Mouse (Mus musculus) liver, adult 2 months (tissue): ENCODE measurements at regions not wholly inside any gene's neighbourhood (a gene's known extent, or its start where the extent isn't known, plus 50 kb on each side); places are given as distances from the start of the nearest gene placed in this dataset.
A peak's percentile ranks its signal among the peaks of the same experiment; 100 is the strongest.

ENCODE experiments used
- DNase-seq: peaks from one replicate; pipeline ENCODE4 v3.0.0-alpha.2; 2011; ENCODE audit warnings: low read depth, low spot score; ENCODE audit errors: extremely low read depth
- H3K27ac ChIP-seq: fragments of 200-500 bp; replicated peaks from 2 replicates; pipeline ENCODE4 v1.5.1; 2012; ENCODE audit warnings: low read depth, mild to moderate bottlenecking, control low read depth, inconsistent platforms, low read length; ENCODE audit not compliant: insufficient read depth
- H3K27me3 ChIP-seq: fragments of 200-500 bp; 2 replicates; pipeline ENCODE4 v1.6.1; 2012; ENCODE audit warnings: mild to moderate bottlenecking, moderate library complexity, low read length, inconsistent platforms; ENCODE audit not compliant: control insufficient read depth, insufficient read depth
- H3K36me3 ChIP-seq: fragments of 200-500 bp; 2 replicates; pipeline ENCODE4 v1.6.1; 2012; ENCODE audit warnings: low read length, inconsistent platforms; ENCODE audit not compliant: control insufficient read depth, insufficient read depth
- H3K4me1 ChIP-seq: fragments of 200-500 bp; 2 replicates; pipeline ENCODE4 v1.6.1; 2011; ENCODE audit warnings: low read length; ENCODE audit not compliant: control insufficient read depth, insufficient read depth
- H3K4me3 ChIP-seq: fragments of 200-500 bp; 2 replicates; pipeline ENCODE4 v1.5.1; 2011; ENCODE audit warnings: low read depth, mild to moderate bottlenecking, control low read depth, low read length, moderate library complexity; ENCODE audit not compliant: insufficient read depth
- H3K79me2 ChIP-seq: fragments of 200-500 bp; 2 replicates; pipeline ENCODE4 v1.6.1; 2012; ENCODE audit warnings: inconsistent platforms, mild to moderate bottlenecking, low read length, moderate library complexity; ENCODE audit not compliant: control insufficient read depth, insufficient read depth
- H3K9ac ChIP-seq: fragments of 200-500 bp; 2 replicates; pipeline ENCODE4 v1.6.1; 2012; ENCODE audit warnings: low read depth, mild to moderate bottlenecking, control low read depth, inconsistent platforms, low read length
- CTCF ChIP-seq: fragments of 200-500 bp; IDR thresholded peaks from 2 replicates; pipeline ENCODE4 v1.5.1; 2011; ENCODE audit warnings: low read depth, low read length, control low read depth
- POLR2A ChIP-seq: fragments of 200-500 bp; IDR thresholded peaks from 2 replicates; pipeline ENCODE4 v1.6.1; 2011; ENCODE audit warnings: low read length, control low read depth; ENCODE audit not compliant: insufficient read depth; ENCODE audit errors: extremely low read depth
- WGBS: fragments of 180-500 bp; shearing (Covaris S2); methylation state at CpG from one replicate; pipeline ENCODE4 v1.1.7; 2018; 5-methylcytosine and 5-hydroxymethylcytosine counted together

GRCm38 (mm10) chr15:64511176-64511575 is 306.3 kb upstream of the Gm21798 start:
- no peaks in the 10 kb centered on the region for H3K79me2 ChIP-seq
- no peak overlapping the region for H3K9ac ChIP-seq
- WGBS, result 63% methylated on average over 2 of the region's 2 CpGs
- no peaks in the 10 kb centered on the region for H3K36me3 ChIP-seq
- no peak for DNase-seq
- no peaks in the 10 kb centered on the region for H3K27me3 ChIP-seq
- no peaks in the 10 kb centered on the region for H3K4me1 ChIP-seq
- H3K4me3 ChIP-seq, result no peak overlapping the region
- H3K27ac ChIP-seq, result no peak overlapping the region
- TF ChIP-seq CTCF (no peak), POLR2A (no peak)

GRCm38 (mm10) chr15:64512615-64513014 is 304.9 kb upstream of the Gm21798 start:
- TF ChIP-seq CTCF, result no peak
- TF ChIP-seq POLR2A, result no peak
- Histone ChIP-seq H3K27me3 (no peaks in the 10 kb centered on the region), H3K36me3 (no peaks in the 10 kb centered on the region), H3K27ac (no peak overlapping the region), H3K79me2 (no peaks in the 10 kb centered on the region), H3K4me3 (no peak overlapping the region), H3K9ac (no peak overlapping the region), H3K4me1 (no peaks in the 10 kb centered on the region)
- WGBS, result 86% methylated on average over 3 of the region's 3 CpGs
- no peak for DNase-seq

- no peak for DNase-seq
- no peak for TF ChIP-seq CTCF
- TF ChIP-seq POLR2A, result no peak
- H3K9ac ChIP-seq, result no peak overlapping the region
- no peaks in the 10 kb centered on the region for H3K4me1 ChIP-seq
- no peak overlapping the region for H3K4me3 ChIP-seq
- no peaks in the 10 kb centered on the region for H3K79me2 ChIP-seq
- H3K36me3 ChIP-seq, result no peaks in the 10 kb centered on the region
- H3K27ac ChIP-seq, result no peak overlapping the region
- no peaks in the 10 kb centered on the region for H3K27me3 ChIP-seq
Measured at GRCm38 (mm10) chr15:64513501-64514097, 303.9 kb upstream of the Gm21798 start.

- H3K4me1 ChIP-seq, result no peaks in the 10 kb centered on the region
- TF ChIP-seq CTCF (0 out of 2 replicates have a peak, but pooled peaks have one; percentile 5), POLR2A (no peak)
- no peak overlapping the region for H3K27ac ChIP-seq
- DNase-seq, result no peak
- H3K9ac ChIP-seq, result no peak overlapping the region
- H3K36me3 ChIP-seq, result no peaks in the 10 kb centered on the region
- no peak overlapping the region for H3K4me3 ChIP-seq
- H3K27me3 ChIP-seq, result no peaks in the 10 kb centered on the region
- H3K79me2 ChIP-seq, result no peaks in the 10 kb centered on the region
Measured at GRCm38 (mm10) chr15:64515179-64515578, 302.3 kb upstream of the Gm21798 start.

- no peak for DNase-seq
- no peak for TF ChIP-seq POLR2A
- no peak for TF ChIP-seq CTCF
- 71% methylated on average over 4 of the region's 4 CpGs for WGBS
Measured at GRCm38 (mm10) chr15:64519207-64519628, 298.3 kb upstream of the Gm21798 start.

GRCm38 (mm10) chr15:64520568-64520967 is 296.9 kb upstream of the Gm21798 start:
- no peaks in the 10 kb centered on the region for H3K4me1 ChIP-seq
- H3K27ac ChIP-seq, result no peak overlapping the region
- no peak for TF ChIP-seq CTCF
- no peak for TF ChIP-seq POLR2A
- DNase-seq, result no peak
- no peaks in the 10 kb centered on the region for H3K27me3 ChIP-seq
- 97% methylated on average over 5 of the region's 5 CpGs for WGBS
- H3K9ac ChIP-seq, result no peak overlapping the region
- H3K79me2 ChIP-seq, result no peaks in the 10 kb centered on the region
- H3K36me3 ChIP-seq, result no peaks in the 10 kb centered on the region
- H3K4me3 ChIP-seq, result no peak overlapping the region

More at GRCm38 (mm10) chr15:64519207-64519628, 298.3 kb upstream of the Gm21798 start:
- no peaks in the 10 kb centered on the region for H3K4me1 ChIP-seq
- H3K79me2 ChIP-seq, result no peaks in the 10 kb centered on the region
- H3K27me3 ChIP-seq, result no peaks in the 10 kb centered on the region
- H3K36me3 ChIP-seq, result no peaks in the 10 kb centered on the region
- no peak overlapping the region for H3K9ac ChIP-seq
- no peak overlapping the region for H3K27ac ChIP-seq
- H3K4me3 ChIP-seq, result no peak overlapping the region
